Mouse (Mus musculus): ENCODE data around the gene Dpy30. TPM values are rescaled to one million over a fixed set of nuclear protein-coding genes. Genes with fewer than 3 reads are reported as not detected.

The Dpy30 gene
- polyA plus RNA-seq, 1 experiment, result 62.6 TPM

- no peak overlapping the region for H3K27ac ChIP-seq (ENCODE audit: insufficient read depth, low read length)
- TF ChIP-seq CTCF (IDR thresholded peaks at IDR 0.05; ENCODE audit: borderline replicate concordance, insufficient read depth, low read length) (no peak), POLR2A (IDR thresholded peaks at IDR 0.05; ENCODE audit: low read depth, low read length) (no peak)
- peaks cover 13% of the 10 kb centered on the region for H3K4me1 ChIP-seq (ENCODE audit: control insufficient read depth, insufficient read depth, low read length)
- H3K4me3 ChIP-seq (ENCODE audit: insufficient read depth, low read length), result no peak overlapping the region
Observed at GRCm38 (mm10) chr17:74285730-74286129, 38.0 kb downstream of the Dpy30 start.

GRCm38 (mm10) chr17:74284397-74285115 is 39.2 kb downstream of the Dpy30 start:
- TF ChIP-seq POLR2A (IDR thresholded peaks at IDR 0.05; ENCODE audit: low read depth, low read length) (no peak), CTCF (IDR thresholded peaks at IDR 0.05; ENCODE audit: borderline replicate concordance, insufficient read depth, low read length) (no peak)
- Histone ChIP-seq H3K27ac (ENCODE audit: insufficient read depth, low read length) (no peak overlapping the region), H3K4me3 (ENCODE audit: insufficient read depth, low read length) (no peak overlapping the region), H3K4me1 (ENCODE audit: control insufficient read depth, insufficient read depth, low read length) (peaks cover 13% of the 10 kb centered on the region)

GRCm38 (mm10) chr17:74282024-74282423 is 41.7 kb downstream of the Dpy30 start:
- no peak for TF ChIP-seq POLR2A (IDR thresholded peaks at IDR 0.05; ENCODE audit: low read depth, low read length)
- TF ChIP-seq CTCF (IDR thresholded peaks at IDR 0.05; ENCODE audit: borderline replicate concordance, insufficient read depth, low read length), result no peak
- H3K27ac ChIP-seq (ENCODE audit: insufficient read depth, low read length), result no peak overlapping the region
- no peak overlapping the region for H3K4me3 ChIP-seq (ENCODE audit: insufficient read depth, low read length)
- H3K4me1 ChIP-seq (ENCODE audit: control insufficient read depth, insufficient read depth, low read length), result peaks cover 6% of the 10 kb centered on the region; the same call in 1 of the 2 replicates

- Histone ChIP-seq H3K4me1 (ENCODE audit: control insufficient read depth, insufficient read depth, low read length) (peaks cover 6% of the 10 kb centered on the region; the same call in 1 of the 2 replicates), H3K4me3 (ENCODE audit: insufficient read depth, low read length) (no peak overlapping the region), H3K27ac (ENCODE audit: insufficient read depth, low read length) (no peak overlapping the region)
- no peak for TF ChIP-seq POLR2A (IDR thresholded peaks at IDR 0.05; ENCODE audit: low read depth, low read length)
- no peak for TF ChIP-seq CTCF (IDR thresholded peaks at IDR 0.05; ENCODE audit: borderline replicate concordance, insufficient read depth, low read length)
Observed at GRCm38 (mm10) chr17:74278966-74279869, 44.5 kb downstream of the Dpy30 start.

GRCm38 (mm10) chr17:74274471-74274870 is 49.3 kb downstream of the Dpy30 start:
- Histone ChIP-seq H3K27ac (ENCODE audit: insufficient read depth, low read length) (no peak overlapping the region), H3K4me1 (ENCODE audit: control insufficient read depth, insufficient read depth, low read length) (peaks cover 4% of the 10 kb centered on the region), H3K4me3 (ENCODE audit: insufficient read depth, low read length) (no peak overlapping the region)
- TF ChIP-seq CTCF (IDR thresholded peaks at IDR 0.05; ENCODE audit: borderline replicate concordance, insufficient read depth, low read length) (no peak), POLR2A (IDR thresholded peaks at IDR 0.05; ENCODE audit: low read depth, low read length) (no peak)

- no peak overlapping the region for H3K27ac ChIP-seq (ENCODE audit: insufficient read depth, low read length)
- H3K4me3 ChIP-seq (ENCODE audit: insufficient read depth, low read length), result no peak overlapping the region
- TF ChIP-seq POLR2A (IDR thresholded peaks at IDR 0.05; ENCODE audit: low read depth, low read length), result no peak
- no peak for TF ChIP-seq CTCF (IDR thresholded peaks at IDR 0.05; ENCODE audit: borderline replicate concordance, insufficient read depth, low read length)
- H3K4me1 ChIP-seq (ENCODE audit: control insufficient read depth, insufficient read depth, low read length), result peaks cover 2% of the 10 kb centered on the region
Observed at GRCm38 (mm10) chr17:74272683-74273205, 51.0 kb downstream of the Dpy30 start.

GRCm38 (mm10) chr17:74271541-74272268 is 52.0 kb downstream of the Dpy30 start:
- H3K4me1 ChIP-seq (ENCODE audit: control insufficient read depth, insufficient read depth, low read length), result peaks cover 2% of the 10 kb centered on the region
- H3K4me3 ChIP-seq (ENCODE audit: insufficient read depth, low read length), result no peak overlapping the region
- TF ChIP-seq POLR2A (IDR thresholded peaks at IDR 0.05; ENCODE audit: low read depth, low read length) (no peak), CTCF (IDR thresholded peaks at IDR 0.05; ENCODE audit: borderline replicate concordance, insufficient read depth, low read length) (no peak)
- no peak overlapping the region for H3K27ac ChIP-seq (ENCODE audit: insufficient read depth, low read length)

GRCm38 (mm10) chr17:74270205-74270604 is 53.5 kb downstream of the Dpy30 start:
- Histone ChIP-seq H3K4me3 (ENCODE audit: insufficient read depth, low read length) (no peak overlapping the region), H3K27ac (ENCODE audit: insufficient read depth, low read length) (no peak overlapping the region), H3K4me1 (ENCODE audit: control insufficient read depth, insufficient read depth, low read length) (peaks cover 6% of the 10 kb centered on the region)
- TF ChIP-seq CTCF (IDR thresholded peaks at IDR 0.05; ENCODE audit: borderline replicate concordance, insufficient read depth, low read length) (no peak), POLR2A (IDR thresholded peaks at IDR 0.05; ENCODE audit: low read depth, low read length) (no peak)
